Mouse (Mus musculus): ENCODE results near the gene Edc3.

DNA sequence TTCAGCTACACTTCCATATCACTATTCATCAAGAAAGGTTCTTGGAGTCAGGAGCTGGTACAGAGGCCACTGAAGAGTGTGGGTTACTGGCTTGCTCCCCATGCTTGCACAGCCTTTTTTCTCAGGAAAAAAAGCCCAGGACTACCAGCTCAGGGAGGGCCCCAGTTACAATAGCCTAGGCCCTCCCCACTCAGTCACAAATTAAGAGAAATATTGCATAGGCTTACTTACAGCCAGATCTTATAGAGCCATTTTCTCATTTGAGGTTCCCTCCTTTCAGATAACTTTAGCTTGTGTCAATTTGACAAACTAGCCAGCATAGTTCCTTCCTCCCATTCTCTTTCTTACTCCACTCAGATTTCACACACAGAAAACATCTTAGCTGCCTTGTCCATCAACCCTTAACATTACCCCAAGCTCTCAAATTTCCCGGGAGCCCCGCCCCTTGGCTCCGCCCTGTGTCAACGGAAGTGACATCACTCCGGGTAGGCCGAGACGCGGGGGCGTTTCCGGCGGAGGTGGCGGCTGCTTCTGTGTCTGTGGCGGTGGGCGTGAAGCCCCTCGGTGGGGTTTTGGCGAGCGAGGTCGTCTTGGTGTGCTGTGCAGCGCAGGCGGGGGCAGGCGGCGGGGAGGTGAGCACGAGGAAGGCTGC is at the start of gene Edc3:
- TF ChIP-seq CTCF (IDR thresholded peaks at IDR 0.05) (no peak), POLR2A (IDR thresholded peaks at IDR 0.05; ENCODE audit: insufficient read depth, low read depth, low read length) (peak; percentile 73)
